Mouse (Mus musculus) monocyte, adult 5-6 weeks (primary cell): ENCODE data around the gene Mfap5. TPM values are rescaled to one million over a fixed set of nuclear protein-coding genes. Genes with fewer than 3 reads are reported as not detected.
"Not testable (repeated sequence)": the region's sequence is repeated elsewhere in the genome, so short reads cannot be mapped to it uniquely, and the experiment has no call there.

Experiments used
- ATAC-seq: fragments of 153-309, 156-312 bp; replicated peaks from 2 replicates; pipeline ENCODE4 v1.8.0; 2017; ENCODE audit warnings: mild to moderate bottlenecking; ENCODE audit not compliant: low TSS enrichment, insufficient number of reproducible peaks, severe bottlenecking, poor library complexity, low FRiP score
- total RNA-seq: library from RNA; stranded (forward); fragments of 200-1000, 200-491, 200-594 nt; gene quantifications from 3 replicates; pipeline ENCODE4 v1.2.3, GENCODE M21; 2017

Mfap5 gene
- total RNA-seq: not detected in 3 replicates

DNA sequence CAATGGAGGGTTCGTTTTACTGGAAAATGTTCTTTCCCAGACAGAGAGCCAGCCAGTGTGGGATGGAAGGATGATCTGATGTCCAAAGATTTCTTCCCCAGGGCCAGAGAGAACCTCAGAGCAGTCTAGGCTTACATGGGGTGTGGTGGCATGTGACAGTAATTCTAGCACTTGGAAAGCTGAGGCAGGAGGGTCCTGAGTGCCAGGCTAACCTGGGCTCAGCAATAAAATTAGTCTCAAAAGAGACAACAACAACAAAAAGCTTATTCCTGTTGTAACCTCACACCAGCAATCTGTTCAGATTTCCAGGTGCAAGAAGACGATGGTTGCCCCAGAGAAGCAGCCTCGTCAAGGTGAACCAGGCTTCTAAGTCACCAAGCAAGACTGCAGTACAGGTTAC lies at the start of gene Mfap5:
Mfap5 (plus strand) TSS at position 301 of the 400 bp plus-strand sequence.
- no peak for ATAC-seq

DNA sequence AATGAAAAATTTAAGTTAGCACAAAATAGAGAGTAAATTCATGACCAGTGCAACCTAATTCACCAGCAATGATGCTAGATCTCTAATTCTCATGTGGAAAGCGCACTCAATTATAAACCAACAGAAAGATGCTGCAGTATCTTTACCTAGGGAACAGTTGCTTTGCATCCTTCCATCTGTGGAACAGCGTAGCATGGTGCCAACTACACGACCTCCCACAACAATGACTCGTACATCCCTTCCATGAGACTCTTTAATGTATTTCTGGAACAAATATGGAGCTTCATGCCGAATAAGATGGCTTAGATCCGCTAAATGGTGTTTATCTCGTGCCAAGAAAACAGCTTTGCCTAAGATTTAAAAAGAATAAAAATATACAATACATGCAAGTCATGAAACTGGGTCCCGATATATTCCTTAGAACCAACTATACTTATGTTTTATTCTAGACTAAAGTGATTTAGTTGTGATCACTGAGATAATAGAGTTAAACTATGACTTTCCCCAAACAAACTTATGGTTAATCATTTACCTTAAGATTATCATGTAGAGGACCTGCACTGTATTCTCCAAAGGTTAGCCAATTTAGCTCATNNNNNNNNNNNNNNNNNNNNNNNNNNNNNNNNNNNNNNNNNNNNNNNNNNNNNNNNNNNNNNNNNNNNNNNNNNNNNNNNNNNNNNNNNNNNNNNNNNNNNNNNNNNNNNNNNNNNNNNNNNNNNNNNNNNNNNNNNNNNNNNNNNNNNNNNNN lies 46.5 kb upstream of the Mfap5 start:
- no peak for ATAC-seq

DNA sequence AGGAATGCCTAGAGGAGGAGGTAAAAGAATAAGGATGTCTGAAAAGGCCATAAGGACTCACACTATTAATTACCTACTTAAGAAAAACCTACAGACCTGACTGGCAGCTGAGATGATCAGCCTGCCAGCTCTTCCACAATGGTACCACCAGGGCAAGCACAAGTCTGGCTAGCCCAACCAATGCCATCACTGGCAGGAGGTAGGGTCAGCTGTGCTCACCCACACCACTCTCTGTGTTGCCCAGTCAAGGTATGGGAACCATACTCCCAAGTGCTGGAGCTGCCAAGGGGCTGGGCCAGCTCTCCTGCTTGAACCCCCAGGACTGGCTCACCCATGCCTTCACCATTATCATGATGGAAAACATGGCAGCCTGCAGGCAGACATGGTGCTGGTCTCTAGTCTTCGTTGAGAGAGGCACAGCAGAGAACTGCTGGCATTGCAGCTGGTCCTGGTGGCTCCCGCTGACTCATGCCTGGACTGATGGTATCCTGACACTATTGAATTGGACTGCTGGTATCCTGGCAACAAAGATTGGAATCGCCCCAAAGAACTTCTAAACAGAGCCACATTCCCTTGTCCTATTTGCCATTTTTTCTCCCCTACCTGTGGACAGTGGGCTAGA lies 39.4 kb upstream of the Mfap5 start:
- ATAC-seq: no peak

DNA sequence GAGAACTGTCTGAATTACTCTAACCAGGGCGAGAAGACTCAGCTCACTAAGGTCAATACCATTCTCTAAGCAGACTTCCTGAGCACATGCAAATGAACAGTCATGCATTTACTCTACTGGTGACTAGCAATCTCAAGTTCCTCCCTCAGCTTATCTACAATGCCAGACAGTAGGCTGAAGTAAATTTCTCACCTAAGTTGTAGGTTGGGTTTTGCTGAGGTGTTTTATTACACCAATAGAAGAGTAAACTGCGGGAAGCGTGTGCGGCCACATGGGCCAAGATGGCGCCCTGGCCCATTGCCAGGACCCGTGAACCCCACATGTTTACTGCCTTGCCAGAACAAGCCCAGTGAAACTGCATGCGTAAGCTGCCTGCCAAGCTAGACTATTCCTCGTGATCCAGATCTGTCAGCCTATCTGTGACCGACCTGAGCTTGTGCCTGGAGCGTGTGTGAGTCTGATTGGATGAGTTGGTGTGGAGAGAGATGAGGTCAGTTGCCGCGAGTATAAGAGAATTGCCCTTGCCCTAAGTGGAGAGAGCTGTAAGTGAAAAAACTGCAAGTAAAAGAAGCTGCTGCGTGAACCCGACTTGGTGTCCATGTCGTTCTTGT lies 36.5 kb upstream of the Mfap5 start:
- ATAC-seq: no peak

DNA sequence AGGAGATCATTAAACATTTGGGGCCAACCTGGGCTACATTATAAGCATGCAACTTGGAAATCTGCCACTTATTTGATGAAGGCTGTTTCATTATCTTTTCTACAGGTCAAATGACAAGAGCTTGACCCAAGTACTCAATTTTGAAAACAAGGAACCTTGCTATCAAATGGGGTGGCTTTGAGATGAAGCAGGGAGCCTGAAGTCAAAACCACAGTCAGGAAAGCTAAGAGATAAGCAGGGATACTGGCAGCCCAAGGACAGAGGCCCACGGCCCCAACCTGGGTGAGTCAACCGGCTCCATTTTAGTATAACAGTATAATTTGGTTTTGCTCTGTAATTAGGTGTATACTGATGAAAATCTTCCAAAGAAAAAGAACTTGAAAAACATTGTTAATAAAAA lies 35.4 kb upstream of the Mfap5 start:
- no peak for ATAC-seq

DNA sequence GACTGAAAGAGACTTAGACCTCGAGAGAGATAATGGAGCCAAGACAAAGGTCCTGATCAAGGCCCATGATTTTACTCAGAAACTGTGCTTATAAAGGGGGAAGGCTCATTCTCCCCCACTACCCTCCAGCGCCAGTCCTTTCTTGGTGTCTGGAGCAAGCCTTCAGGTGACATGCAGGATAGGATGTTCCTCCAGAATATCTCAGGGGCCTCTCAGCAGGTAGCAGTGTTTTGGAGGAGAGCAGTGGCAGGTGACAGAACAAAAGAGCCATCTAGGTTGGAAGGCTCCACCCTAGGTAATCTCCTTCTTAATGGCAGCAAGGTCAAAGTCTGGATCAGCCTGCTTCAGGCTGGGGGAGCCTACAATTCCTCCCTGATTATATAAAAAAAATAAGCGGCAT lies 34.2 kb upstream of the Mfap5 start:
- not testable (repeated sequence) for ATAC-seq

DNA sequence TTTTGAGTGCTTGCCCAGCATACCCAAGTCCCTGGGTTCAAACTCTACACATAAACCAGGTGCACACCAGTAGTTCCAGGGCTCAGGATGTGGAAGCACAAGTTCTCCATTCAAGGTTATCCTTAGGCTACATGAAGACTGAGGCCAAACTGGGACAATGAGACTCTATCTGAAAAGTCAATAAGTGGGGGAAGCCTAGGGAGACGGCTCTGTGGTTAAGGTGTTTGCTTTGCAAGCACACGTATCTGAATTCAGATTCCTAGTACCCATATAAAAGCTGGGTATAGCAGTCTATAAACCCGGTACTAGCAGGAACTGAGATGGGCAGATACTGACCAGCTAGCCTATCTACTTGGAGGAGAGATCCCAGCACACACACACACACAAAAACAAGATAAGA lies 27.6 kb upstream of the Mfap5 start:
- ATAC-seq: no peak

DNA sequence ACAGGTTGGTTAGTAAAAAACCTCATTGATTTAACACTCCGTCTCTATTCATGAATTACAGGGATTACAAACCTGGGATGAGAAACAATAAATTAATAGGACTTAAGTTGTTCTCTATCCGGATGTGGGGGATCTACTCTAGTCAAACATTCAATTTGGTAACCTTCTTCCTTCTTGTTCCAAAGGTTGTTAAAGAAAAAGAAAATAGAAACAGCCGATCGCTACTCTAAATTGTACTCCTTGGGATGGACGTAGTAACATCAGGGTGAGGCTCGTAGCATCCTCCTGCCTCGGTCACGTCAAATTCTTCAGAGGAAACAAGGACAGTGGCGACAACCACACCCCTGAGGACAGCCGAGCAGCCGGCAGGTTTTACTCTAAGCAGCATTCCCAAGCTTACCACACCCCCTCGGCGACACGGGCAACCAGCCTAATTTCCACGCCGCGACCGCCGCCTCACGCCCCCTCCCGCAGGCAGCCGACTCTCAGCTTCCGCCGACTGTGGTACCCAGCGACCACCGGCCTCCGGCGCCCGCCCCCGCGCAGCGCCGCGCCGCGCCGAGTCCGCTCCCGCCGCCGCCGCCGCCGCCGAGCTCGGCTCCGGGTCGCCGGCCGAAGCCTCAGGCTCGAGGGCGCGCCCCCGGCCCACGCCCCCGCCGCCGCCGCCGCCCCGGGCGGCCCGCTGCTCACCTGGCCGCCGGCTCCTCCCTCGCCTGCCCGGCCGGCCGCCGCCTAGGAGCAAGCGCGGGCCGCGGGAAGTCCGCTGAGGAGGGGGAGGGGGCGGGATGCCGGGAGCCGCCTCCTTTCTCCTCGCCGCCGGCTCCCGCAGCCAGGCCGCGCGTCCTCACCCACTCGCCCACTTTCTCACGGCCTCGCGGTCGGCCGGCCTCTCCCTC lies 20.0 kb upstream of the Mfap5 start:
- ATAC-seq: no peak

DNA sequence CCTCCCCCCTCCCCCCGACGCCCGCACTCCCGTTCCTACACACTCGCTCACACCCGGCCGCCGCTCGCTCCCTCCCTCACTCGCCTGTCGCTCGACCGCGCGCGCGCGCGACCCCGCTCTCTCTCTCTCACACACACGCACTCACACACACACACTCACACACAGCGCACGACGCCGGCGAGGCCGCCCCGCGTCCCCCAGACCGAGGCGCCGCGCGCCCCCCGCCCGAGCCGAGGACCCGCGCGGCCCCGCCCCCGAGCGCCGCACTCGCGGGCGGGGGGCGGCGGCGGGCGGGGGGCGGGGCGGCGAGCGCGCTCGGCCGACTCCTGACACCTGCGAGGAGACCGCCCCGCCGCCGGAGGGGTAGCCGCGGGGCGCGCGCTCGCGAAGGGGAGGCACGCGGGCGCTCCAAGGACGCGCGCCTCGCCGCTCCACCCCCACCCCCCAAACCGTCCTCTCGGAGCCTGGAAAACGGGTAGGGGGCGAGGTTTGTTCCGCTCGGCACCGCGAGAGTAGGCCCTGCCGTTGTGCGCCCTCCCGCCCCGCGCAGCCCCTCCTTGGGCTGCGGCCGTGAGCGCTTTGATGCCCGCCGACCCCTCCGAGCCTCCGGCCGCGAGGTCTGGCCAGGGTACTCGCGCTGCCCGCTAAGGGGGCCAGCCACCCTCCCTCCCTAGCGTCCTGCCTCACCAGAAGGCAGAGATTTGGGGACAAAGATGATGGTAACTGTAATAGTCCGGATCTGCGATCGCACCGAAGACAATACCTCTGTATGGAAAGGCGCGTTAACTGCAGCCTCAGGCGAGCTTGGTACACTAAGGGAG lies 19.1 kb upstream of the Mfap5 start:
- no peak for ATAC-seq

DNA sequence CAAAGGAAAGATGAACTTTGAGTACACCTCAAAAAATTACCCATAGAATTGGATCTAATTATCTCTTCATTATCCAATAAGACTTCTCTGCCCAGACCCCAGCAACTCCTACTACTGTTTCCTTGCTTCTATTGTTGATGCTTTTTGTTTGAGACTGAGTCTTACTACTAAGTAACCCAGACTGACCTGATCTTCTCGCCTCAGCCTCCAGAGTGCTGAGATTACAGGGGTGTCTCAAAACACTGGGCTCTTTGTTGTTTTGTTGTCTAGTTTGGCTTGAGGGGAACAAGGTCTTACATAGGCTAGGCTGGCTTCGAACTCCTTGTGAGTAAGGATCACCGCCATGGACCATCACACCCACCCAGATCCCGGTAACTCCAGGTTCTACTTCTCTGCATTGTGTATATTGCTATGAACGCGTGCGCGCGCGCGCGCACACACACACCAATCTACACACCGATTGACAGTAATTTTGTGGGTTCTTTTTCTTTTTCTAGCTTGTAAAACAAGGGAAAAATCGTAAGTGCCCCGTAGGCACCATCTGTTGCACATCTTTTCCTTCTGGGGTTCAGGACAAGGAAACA lies 14.6 kb upstream of the Mfap5 start:
- ATAC-seq: no peak

DNA sequence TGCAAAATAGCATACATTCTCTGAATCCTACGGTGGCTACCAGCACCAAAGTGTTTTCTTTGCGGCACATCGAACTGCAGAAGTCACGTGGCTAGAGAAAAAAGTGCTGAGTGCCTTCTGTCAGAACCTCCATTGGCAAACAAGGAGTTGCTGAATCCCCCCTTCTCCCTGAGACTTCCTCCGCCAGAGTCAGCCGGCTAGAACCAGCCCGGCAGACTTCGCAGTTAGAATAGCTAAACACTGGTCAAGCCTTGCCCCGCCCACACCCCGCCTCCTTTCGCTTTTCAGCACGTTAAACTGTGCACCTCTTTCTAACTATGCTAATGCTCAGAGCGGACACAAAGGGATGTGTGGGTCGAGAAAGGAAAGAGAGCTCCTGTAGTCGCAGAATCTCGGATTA lies 14.1 kb upstream of the Mfap5 start:
- ATAC-seq: peak; percentile 59

DNA sequence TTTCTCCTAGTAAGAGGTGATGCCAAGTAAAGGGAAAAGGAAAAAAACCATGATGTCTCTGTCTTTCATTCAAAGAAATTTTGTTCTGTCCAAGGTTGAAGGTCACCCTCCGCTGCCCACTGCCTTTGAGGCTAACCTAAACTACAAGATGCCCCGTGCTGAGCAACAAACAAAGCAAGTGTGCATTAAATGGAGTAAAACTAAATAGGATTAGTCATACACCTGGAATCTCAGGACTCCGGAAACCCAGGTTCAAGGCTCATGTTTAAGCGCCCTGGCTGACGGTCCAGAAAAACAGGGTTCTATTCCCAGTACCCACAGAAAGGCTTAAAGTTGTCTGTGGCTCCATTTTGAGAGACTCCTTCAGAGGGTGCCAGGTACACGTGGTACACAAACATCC lies 13.2 kb upstream of the Mfap5 start:
- ATAC-seq: no peak

DNA sequence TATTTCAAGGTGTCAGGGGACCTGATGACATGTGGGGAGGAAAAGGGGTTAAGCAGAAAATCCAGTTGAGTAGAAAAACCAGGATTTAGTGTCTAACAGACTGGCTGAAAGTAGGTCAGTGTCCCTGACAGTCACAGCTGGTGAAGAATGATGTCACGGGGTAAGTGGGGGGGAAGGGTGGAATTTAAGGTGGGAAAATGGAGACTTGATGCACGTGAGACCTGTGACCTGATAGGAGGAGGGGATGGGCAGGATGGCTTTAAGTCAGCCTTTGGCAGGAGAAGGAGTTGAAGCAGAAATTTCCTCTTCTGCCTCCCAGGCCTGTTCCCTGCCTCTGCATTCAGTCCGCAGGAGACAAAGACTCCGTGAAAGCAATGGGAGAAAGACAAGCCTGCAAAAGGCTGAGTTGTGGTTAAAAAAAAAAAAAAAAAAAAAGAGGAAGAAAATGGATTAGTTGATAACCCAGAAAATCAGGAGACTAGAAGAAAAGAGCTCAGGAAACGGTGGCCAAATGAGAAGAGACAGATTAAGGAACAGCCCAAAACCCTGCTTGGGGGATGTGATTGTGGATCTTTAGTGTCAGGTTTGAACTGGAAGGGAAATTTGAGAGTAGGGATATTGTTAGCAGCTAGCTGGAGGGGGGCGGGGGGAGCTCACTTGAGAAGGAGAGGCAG lies 11.7 kb upstream of the Mfap5 start:
- ATAC-seq: no peak

DNA sequence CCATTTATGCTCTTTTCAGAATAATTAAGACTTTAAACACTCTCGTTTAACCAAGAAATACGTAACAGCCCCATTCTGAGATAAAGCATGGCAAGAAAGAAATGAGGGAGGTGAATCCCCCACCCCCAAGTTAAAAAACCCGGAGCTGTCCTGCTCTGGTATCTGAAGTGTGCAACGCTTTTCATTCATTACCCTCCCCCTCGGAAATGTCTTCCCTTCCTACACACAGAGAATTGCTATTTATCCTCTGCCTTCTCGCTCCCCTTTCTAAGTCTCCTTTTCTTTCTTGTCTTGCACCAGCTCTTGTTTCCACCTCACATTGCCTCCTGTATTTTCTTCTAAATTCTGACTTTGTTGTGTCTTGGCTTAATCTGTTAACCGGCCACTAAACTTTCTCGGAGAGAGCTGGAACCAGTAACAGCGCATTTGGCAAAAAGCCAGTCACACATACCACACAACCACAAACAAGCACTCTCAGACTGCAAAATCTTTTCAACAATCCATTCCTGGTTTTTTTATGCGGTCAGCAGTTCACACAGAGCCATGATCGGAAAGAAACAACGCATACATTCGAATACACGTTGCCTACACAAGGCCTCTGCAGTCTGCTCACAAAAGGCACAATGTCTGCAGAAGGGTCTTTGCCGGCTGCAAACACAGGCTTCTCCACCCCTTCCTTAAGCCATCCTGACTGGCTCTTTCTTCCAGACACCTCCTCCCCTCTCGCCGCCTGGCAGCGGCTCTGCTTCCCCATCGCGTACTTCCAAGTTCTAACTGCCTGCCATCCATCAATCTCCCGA lies 10.4 kb upstream of the Mfap5 start:
- ATAC-seq: no peak

DNA sequence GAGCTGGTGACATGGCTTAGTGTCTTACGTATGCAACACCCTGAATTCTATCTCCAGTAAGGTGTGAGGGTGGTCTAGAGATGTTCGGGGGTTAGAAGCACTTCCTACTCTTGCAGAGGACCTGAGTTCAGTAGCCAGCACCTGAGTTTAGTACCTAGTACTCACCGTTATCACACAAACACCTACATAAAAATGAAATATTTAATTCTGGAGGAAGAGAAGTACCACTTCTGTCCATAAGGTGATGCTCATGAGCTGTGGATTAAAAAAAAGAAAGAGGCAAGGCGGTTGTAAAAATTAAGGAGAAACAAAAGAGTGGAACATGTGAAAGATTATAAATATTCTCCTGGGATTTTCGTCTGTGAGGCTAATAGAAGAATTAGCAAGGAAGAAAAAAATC lies 9.1 kb upstream of the Mfap5 start:
- no peak for ATAC-seq

DNA sequence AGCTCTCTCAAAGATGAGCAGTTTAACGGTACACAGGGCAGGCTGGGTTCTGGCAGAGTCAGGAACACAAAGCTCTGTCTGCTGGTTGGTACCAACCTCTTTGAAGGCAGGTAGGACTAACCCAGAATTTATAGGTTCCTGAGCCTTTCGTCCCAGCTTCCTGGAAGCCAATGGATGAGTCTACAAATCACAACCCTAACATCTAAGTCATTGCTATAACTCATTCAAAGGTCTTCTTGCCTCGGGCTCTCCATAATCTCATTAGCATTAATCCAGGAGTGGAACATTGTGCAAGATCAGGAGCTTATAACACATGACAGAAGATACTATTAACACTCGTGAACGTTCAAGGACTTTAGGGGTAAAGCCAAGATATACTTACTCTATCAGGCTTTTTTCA lies 7.0 kb upstream of the Mfap5 start, which contains the start of gene Rimklb:
Rimklb (minus strand) TSS at position 101 of the 400 bp plus-strand sequence.
- ATAC-seq: no peak

DNA sequence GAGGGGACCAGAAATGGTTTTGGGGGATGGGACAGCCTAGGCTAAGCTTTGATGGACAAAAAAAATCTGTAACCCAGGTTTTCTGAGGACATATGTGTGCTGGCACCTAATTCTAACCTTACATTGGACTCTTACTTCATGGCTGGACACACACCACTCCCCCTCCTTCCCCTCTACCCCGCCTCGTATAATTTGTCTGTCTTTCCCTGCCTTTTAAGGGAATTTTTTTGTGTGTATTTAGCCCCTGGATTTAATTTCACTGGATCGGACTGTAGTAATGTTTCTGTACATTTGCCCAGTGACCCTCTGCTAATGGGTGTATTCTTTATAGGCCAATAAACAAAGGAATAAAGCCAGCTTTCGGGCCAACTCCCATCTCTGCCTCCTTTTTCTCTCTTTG lies 604 bp upstream of the Mfap5 start:
- ATAC-seq: no peak
